ENCODE assay signal across 11 mouse cellular contexts in genomic region chr5:115374204-115374820, GRCm38 (mm10). TPM values are rescaled to one million over a fixed set of nuclear protein-coding genes. Genes with fewer than 3 reads are reported as not detected.
DNase-seq lines count a peak whose midpoint lies in the region; ATAC-seq and TF ChIP-seq lines count a peak whose summit lies in the region.
"Had no signal": no experiment of that assay in that cellular context is flagged by ENCODE, and none has a peak within 500 bp of the region (broad histone marks: within the 10 kb centered on the region; RNA-seq: fewer than 3 reads in every experiment).

No protein-coding gene starts in this region.

- H3K27me3 ChIP-seq in forebrain, embryonic 10.5 days (ENCODE audit: poor library complexity, severe bottlenecking) = 0 out of 2 replicates have a peak, but pooled peaks cover 4% of the 10 kb centered on the region
- H3K27me3 ChIP-seq in intestine, embryonic 14.5 days (replicated peaks; ENCODE audit: control insufficient read depth, insufficient read depth, low read length) = no peaks in the 10 kb centered on the region
- no peaks in the 10 kb centered on the region for H3K27me3 ChIP-seq in neural tube, embryonic 12.5 days (replicated peaks)

- peaks cover 54% of the 10 kb centered on the region for H3K4me1 ChIP-seq in forebrain, embryonic 10.5 days
- no peaks in the 10 kb centered on the region for H3K4me1 ChIP-seq in intestine, embryonic 14.5 days (replicated peaks; ENCODE audit: control insufficient read depth, insufficient read depth, low read length)
- peaks cover 11% of the 10 kb centered on the region; the same call in 1 of the 2 replicates for H3K4me1 ChIP-seq in neural tube, embryonic 12.5 days

- TF ChIP-seq CTCF in left cerebral cortex, adult 2 months (IDR thresholded peaks at IDR 0.05) = no peak

- H3K4me3 ChIP-seq in left cerebral cortex, adult 2 months = peak overlapping the region; percentile 30; the same call in 1 of the 2 replicates
- H3K4me3 ChIP-seq in forebrain, embryonic 10.5 days = peak overlapping the region; percentile 43
- H3K4me3 ChIP-seq in intestine, embryonic 14.5 days (ENCODE audit: low read depth, low read length) = peak overlapping the region; percentile 12; the same call in 1 of the 2 replicates
- H3K4me3 ChIP-seq in neural tube, embryonic 12.5 days = peak overlapping the region; percentile 11; the same call in 1 of the 2 replicates

- no peak for ATAC-seq in intestine, embryonic 14.5 days (replicated peaks; ENCODE audit: low FRiP score, low TSS enrichment, low read depth)
- no peak; the same call in 1 of the 2 replicates for ATAC-seq in neural tube, embryonic 12.5 days (ENCODE audit: low FRiP score, low read depth)

- no peaks in the 10 kb centered on the region for H3K36me3 ChIP-seq in forebrain, embryonic 10.5 days (replicated peaks)
- H3K36me3 ChIP-seq in intestine, embryonic 14.5 days (ENCODE audit: control insufficient read depth, insufficient read depth, low read length) = no peaks in the 10 kb centered on the region
- no peaks in the 10 kb centered on the region for H3K36me3 ChIP-seq in neural tube, embryonic 12.5 days
- H3K36me3 ChIP-seq: G1E had no signal

- DNase-seq in left cerebral cortex, adult 2 months (ENCODE audit: extremely low spot score in 1 of 2, low spot score in 2 of 2) = no peak
- no peak for DNase-seq in left cerebral cortex, adult 9 months (ENCODE audit: low spot score in 2 of 2)
- no peak for DNase-seq in forebrain, embryonic 10.5 days (ENCODE audit: extremely low spot score, low spot score)
- DNase-seq in intestine, embryonic 14.5 days (ENCODE audit: low spot score) = no peak
- no peak for DNase-seq in urinary bladder, adult 18-20 months (ENCODE audit: low spot score in 2 of 2)
- DNase-seq in ovary, postnatal 10 days (ENCODE audit: low spot score) = no peak
- no peak for DNase-seq in spleen, postnatal 4 days (ENCODE audit: low spot score in 2 of 2)

- peak overlapping the region; percentile 29; the same call in 1 of the 2 replicates for H3K9ac ChIP-seq in intestine, embryonic 14.5 days (ENCODE audit: low read length)
- peak overlapping the region; percentile 48; the same call in 1 of the 2 replicates for H3K9ac ChIP-seq in neural tube, embryonic 12.5 days

- H3K9me3 ChIP-seq in forebrain, embryonic 10.5 days = 0 out of 2 replicates have a peak, but pooled peaks cover 3% of the 10 kb centered on the region
- no peaks in the 10 kb centered on the region for H3K9me3 ChIP-seq in intestine, embryonic 14.5 days (ENCODE audit: control insufficient read depth, low read length)
- H3K9me3 ChIP-seq in neural tube, embryonic 12.5 days = no peaks in the 10 kb centered on the region
- H3K9me3 ChIP-seq: G1E had no signal

- intact Hi-C loops in left cerebral cortex, adult 2 months (cut with DNase I) = no loop called here

- peak overlapping the region; percentile 45 for H3K4me2 ChIP-seq in intestine, embryonic 14.5 days (ENCODE audit: low read length)
- H3K4me2 ChIP-seq in neural tube, embryonic 12.5 days (replicated peaks) = peak overlapping the region; percentile 62

- 13% methylated on average over 11 of the region's 11 CpGs for WGBS in forebrain, embryonic 10.5 days
- 25% methylated on average over 11 of the region's 11 CpGs for WGBS in intestine, embryonic 14.5 days
- 9% methylated on average over 11 of the region's 11 CpGs for WGBS in neural tube, embryonic 12.5 days

- H3K27ac ChIP-seq in left cerebral cortex, adult 2 months = no peak overlapping the region
- H3K27ac ChIP-seq in forebrain, embryonic 10.5 days = peak overlapping the region; percentile 91
- no peak overlapping the region for H3K27ac ChIP-seq in intestine, embryonic 14.5 days (ENCODE audit: low read depth)
- H3K27ac ChIP-seq in neural tube, embryonic 12.5 days = 0 out of 2 replicates have a peak overlapping the region, but pooled peaks have one; percentile 26

RNA-seq across cellular contexts. Expression of gene Cox6a1, which starts 25.5 kb away (rescaled TPM):
- 100 to 1,000 TPM; 701 to 719 TPM for total RNA-seq in left cerebral cortex, adult 2 months (2021)
- polyA plus RNA-seq in forebrain, embryonic 10.5 days (2016; fragmentation: Nextera tagmentation; extraction: Ambion mirVana) = 754 and 787 TPM in 2 replicates
- polyA plus RNA-seq in intestine, embryonic 14.5 days (2014; fragmentation: Nextera tagmentation; extraction: Ambion mirVana) = 1,031 and 1,178 TPM in 2 replicates
- polyA plus RNA-seq in neural tube, embryonic 12.5 days (2016; fragmentation: Nextera tagmentation; extraction: Ambion mirVana) = 884 and 947 TPM in 2 replicates

RNA-seq across cellular contexts. Expression of gene Triap1, which starts 33.3 kb away (rescaled TPM):
- total RNA-seq in left cerebral cortex, adult 2 months (2021) = 10 to 100 TPM; 21.4 to 24.5 TPM
- 56.6 and 57.7 TPM in 2 replicates for polyA plus RNA-seq in forebrain, embryonic 10.5 days (2016; fragmentation: Nextera tagmentation; extraction: Ambion mirVana)
- polyA plus RNA-seq in intestine, embryonic 14.5 days (2014; fragmentation: Nextera tagmentation; extraction: Ambion mirVana) = 59.8 and 65.9 TPM in 2 replicates
- polyA plus RNA-seq in neural tube, embryonic 12.5 days (2016; fragmentation: Nextera tagmentation; extraction: Ambion mirVana) = 52.2 and 54.8 TPM in 2 replicates

RNA-seq across cellular contexts. Expression of gene Gatc, which starts 33.3 kb away (rescaled TPM):
- total RNA-seq in left cerebral cortex, adult 2 months (2021) = 10 to 100 TPM; 20.6 to 20.9 TPM
- 37.6 and 40.2 TPM in 2 replicates for polyA plus RNA-seq in forebrain, embryonic 10.5 days (2016; fragmentation: Nextera tagmentation; extraction: Ambion mirVana)
- polyA plus RNA-seq in intestine, embryonic 14.5 days (2014; fragmentation: Nextera tagmentation; extraction: Ambion mirVana) = 33.7 and 40.2 TPM in 2 replicates
- 31.2 and 35.3 TPM in 2 replicates for polyA plus RNA-seq in neural tube, embryonic 12.5 days (2016; fragmentation: Nextera tagmentation; extraction: Ambion mirVana)

RNA-seq across cellular contexts. Expression of gene Srsf9, which starts 47.3 kb away (rescaled TPM):
- 10 to 100 TPM; 68.0 to 74.5 TPM for total RNA-seq in left cerebral cortex, adult 2 months (2021)
- 399 and 417 TPM in 2 replicates for polyA plus RNA-seq in forebrain, embryonic 10.5 days (2016; fragmentation: Nextera tagmentation; extraction: Ambion mirVana)
- polyA plus RNA-seq in intestine, embryonic 14.5 days (2014; fragmentation: Nextera tagmentation; extraction: Ambion mirVana) = 226 and 231 TPM in 2 replicates
- 314 and 343 TPM in 2 replicates for polyA plus RNA-seq in neural tube, embryonic 12.5 days (2016; fragmentation: Nextera tagmentation; extraction: Ambion mirVana)

RNA-seq across cellular contexts. Expression of gene Msi1, which starts 55.1 kb away (rescaled TPM):
- total RNA-seq in left cerebral cortex, adult 2 months (2021) = 10 to 100 TPM; 46.1 to 51.8 TPM
- 142 and 158 TPM in 2 replicates for polyA plus RNA-seq in forebrain, embryonic 10.5 days (2016; fragmentation: Nextera tagmentation; extraction: Ambion mirVana)
- polyA plus RNA-seq in intestine, embryonic 14.5 days (2014; fragmentation: Nextera tagmentation; extraction: Ambion mirVana) = 16.0 and 16.5 TPM in 2 replicates
- 122 and 129 TPM in 2 replicates for polyA plus RNA-seq in neural tube, embryonic 12.5 days (2016; fragmentation: Nextera tagmentation; extraction: Ambion mirVana)
- total RNA-seq: granulocyte monocyte progenitor cell, adult 5-6 weeks; liver, adult 2 months had no signal

Comparison
In these comparisons a context has a peak if more than half of its experiments do, and no peak if none do; other contexts are left out.
1. H3K27ac ChIP-seq: peak in forebrain, embryonic 10.5 days (single experiment) and neural tube, embryonic 12.5 days (single experiment); none in left cerebral cortex, adult 2 months (single experiment) and intestine, embryonic 14.5 days (single experiment).
2. Peak in every context shown above with its lines, with median percentiles within 50 percentile points of each other: H3K4me3 ChIP-seq.